Mouse (Mus musculus): ENCODE results near the gene Tmem151a. TPM values are rescaled to one million over a fixed set of nuclear protein-coding genes. Genes with fewer than 3 reads are reported as not detected.
"Not testable (repeated sequence)": the region's sequence is repeated elsewhere in the genome, so short reads cannot be mapped to it uniquely, and the experiment has no call there.

Gene Tmem151a
- total RNA-seq, 2 experiments from 2014 or later = 0.23 to 0.27 TPM

DNA sequence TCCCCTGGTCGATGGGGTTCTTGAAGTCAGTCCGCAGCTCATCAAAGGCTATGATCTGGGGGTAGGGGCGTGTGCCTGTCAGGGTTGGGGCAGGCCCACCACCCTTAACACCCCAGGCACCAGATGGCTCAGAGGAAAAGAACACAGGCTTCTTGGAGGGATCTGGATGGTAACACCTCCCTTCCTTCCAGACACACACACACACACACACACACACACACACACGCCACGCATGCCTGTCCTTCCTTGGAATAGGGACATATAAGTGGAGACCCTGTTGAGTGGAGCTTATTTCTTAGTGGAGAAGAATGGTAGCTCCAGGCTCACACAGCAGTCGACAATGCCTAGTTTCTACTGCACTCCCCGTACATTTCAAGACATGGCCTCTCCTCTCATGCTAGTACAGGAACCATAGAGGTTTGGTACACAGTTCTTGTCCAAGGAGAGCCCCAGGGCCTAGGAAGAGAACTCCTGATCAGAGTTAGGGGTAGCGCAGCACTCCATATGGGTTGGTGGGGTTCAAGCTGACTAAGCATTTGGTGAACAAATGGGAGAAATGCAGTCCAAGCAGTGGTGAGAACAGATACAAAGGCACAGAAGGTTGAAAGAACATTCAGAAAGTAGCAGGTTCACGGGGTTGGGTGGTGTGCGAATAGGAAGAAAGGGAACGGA is 9.6 kb upstream of the Tmem151a start:
- DNase-seq = no peak

DNA sequence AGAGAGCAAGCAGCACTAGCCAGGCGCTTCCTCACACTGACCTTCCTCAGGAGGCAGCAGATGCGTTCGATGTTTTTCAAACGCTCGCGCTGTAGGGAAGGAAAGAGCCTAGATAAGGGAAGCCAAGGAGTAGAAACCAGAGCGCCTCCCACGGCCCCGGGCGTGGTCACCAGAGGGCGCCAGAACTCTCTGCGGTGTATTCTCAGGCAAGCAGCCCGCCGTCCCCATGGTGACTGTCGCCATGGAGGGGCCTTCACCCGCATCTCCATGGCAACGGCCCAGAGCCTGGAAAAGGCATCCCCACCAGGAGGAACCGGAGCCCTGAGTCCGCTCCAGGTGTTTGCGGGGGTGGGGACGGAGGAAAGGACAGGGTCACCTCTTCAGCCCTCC is 8.9 kb upstream of the Tmem151a start:
- DNase-seq = peak; percentile 94

DNA sequence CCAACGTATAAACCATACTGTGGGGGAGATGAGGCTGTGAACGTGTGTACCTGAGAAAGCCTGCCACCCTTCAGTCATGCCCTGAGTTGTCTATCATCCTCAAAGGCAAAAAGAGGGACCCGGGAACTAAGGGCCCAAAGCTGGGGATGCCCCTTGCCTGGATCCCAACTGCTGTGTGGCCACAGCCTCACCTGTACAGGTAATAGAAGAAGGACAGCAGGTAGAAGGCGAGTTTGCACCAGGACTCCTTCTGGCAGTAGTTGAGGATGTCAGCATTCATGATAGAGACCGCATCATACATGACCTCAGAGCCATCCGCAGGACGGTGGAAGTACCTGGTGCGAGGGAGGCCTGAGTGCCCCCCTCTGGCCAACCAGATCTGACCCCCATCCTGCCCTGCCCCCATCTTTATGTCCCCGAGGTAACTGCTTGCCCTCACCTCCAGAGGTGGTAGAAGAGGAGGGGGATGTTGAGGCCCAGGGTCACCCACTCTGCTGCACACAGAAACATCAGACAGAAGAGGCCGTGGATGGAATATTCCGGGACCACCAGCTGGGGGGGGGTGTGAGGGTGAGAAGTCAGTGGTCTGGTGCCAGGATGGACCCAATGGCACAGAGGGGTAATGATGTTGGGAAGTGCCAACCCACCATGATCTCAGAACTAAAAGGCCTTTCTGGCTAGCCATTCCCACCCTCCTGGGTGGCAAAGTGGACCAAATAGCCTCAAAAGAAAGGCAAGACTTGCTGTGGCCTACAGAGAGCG is 8.3 kb upstream of the Tmem151a start:
- no peak for DNase-seq

DNA sequence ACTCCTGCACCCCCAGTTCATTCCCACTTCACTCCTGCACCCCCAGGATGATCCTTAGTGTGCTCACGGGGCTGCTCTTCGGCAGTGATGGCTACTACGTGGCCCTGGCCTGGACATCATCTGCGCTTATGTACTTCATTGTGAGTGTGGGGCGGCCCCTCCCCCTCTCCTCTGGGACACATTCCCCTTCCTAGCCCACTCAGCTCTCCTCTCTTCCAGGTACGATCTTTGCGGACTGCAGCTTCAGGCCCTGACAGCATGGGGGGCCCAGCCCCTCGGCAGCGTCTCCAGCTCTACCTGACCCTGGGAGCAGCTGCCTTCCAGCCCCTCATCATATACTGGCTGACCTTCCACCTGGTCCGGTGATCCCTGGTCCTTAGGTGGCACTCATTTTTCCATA is 6.8 kb upstream of the Tmem151a start:
- no peak for DNase-seq

- DNase-seq = no peak
These were observed 4.0 kb upstream of the Tmem151a start for GRCm38 (mm10) chr19:5089324-5089723.

- peak; percentile 94 for DNase-seq
These were observed 2.8 kb upstream of the Tmem151a start, which contains the start of gene Yif1a for GRCm38 (mm10) chr19:5087884-5088728. TSS of gene Yif1a (plus strand) at chr19:5088538.

DNA sequence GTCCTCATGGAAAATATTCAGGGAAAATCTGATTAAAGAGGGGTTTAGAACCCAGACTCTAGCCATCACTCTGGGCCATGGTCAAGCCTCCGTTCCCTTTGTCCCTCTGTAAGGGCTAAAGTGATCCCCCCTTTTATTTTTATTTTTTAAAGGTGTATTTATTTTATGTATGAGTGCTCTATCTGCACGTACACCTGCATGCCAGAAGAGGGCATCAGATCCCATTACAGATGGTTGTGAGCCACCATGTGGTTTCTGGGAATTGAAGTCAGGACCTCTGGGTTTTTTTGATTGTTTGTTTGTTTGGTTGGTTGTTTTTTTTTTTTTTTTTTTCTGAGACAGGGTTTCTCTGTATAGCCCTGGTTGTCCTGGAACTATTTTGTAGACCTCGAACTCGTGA is 1.2 kb upstream of the Tmem151a start:
- not testable (repeated sequence) for DNase-seq

- DNase-seq = no peak
These were observed 542 bp downstream of the Tmem151a start for GRCm38 (mm10) chr19:5084834-5085144.

- DNase-seq = no peak
These were observed 1.1 kb downstream of the Tmem151a start for GRCm38 (mm10) chr19:5083961-5084833.

- DNase-seq = no peak
These were observed 2.7 kb downstream of the Tmem151a start for GRCm38 (mm10) chr19:5082596-5082995.

DNA sequence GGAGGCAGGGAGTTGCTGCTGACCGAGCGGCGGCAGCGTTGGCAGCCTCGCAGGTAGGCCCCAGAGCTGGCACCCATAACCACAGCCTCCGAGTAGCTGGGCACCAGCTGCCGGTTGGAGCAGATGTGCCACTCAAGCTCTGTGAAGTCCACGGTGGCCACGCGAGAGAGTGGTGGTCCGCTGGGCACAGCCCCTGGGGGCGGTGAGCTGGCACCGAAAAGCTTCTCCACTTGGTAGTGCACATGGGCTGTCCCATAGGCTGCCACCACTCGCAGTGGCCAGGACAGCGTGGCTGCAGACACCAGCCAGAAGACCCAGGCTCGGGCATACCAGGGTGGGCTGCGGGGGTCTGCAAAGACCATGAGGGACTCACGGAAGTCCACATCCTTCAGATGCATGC is 3.3 kb downstream of the Tmem151a start:
- no peak for DNase-seq

- no peak for DNase-seq
These were observed 6.1 kb downstream of the Tmem151a start for GRCm38 (mm10) chr19:5079279-5079678.

DNA sequence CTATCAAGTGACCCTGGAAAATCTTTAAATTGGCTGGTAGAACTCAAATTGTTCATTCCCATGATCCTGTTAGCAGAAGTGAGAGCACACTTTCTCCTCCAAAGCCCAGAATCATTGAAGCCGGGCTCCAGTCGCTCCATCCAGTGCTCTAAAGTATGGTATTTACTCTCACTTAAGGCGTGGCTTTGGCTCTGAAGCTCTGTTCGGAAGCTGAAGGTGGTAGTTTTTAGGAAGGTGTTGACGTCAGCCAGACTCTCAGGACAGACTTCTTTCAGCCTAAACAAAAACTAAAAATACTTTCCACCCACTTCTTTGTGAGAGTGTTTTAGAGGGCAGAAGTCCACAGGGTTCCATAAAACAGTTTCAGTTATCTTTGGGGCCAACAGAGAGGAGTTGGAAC is 11.8 kb downstream of the Tmem151a start:
- DNase-seq = no peak

- peak; percentile 68 for DNase-seq
These were observed 12.3 kb downstream of the Tmem151a start for GRCm38 (mm10) chr19:5073028-5073427.

GRCm38 (mm10) chr19:5072389-5073019 is 12.8 kb downstream of the Tmem151a start:
- no peak for DNase-seq

DNA sequence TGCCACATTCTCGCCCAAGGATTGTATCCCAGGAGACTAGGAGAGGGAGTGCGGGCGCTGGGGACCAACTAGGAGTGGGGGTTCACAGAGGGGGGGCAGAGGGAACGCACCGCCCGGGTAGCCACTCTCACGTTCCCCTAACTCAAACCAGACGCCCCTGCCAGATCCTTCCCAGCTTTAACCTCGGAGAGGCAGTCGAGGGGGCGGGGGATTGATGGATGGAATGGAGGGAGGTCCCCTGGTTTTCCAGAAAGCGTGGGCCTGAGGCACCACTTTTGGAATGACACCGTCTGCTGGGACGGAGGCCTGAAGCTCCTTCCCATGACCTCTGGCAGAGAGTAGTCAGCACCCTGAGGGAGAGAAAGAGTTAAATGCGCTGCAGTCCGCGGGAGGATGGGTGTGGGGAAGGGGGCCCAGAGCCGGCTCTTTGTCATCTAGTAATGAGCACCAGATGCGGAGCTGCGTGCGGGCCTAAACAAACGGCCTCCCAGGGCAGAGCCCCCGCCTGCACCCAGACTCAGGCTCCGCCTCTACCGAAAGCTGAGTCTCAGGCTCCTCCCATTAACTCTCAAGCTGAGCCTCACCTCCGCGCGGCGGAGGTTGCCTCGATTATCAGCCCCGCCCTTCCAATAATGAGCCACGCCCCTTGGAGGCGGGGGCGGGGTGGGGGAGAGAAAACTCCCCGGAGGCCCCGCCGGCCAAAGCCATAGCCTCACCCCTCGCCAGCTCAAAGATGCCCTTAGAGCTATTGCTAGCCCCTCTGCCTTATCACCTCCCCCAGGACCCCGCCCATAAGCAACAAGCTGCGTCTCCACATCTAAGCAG is 13.6 kb downstream of the Tmem151a start:
- peak; percentile 56 for DNase-seq

GRCm38 (mm10) chr19:5071077-5071476 is 14.3 kb downstream of the Tmem151a start:
- DNase-seq = no peak

- no peak for DNase-seq
These were observed 15.4 kb downstream of the Tmem151a start for GRCm38 (mm10) chr19:5069978-5070377.

DNA sequence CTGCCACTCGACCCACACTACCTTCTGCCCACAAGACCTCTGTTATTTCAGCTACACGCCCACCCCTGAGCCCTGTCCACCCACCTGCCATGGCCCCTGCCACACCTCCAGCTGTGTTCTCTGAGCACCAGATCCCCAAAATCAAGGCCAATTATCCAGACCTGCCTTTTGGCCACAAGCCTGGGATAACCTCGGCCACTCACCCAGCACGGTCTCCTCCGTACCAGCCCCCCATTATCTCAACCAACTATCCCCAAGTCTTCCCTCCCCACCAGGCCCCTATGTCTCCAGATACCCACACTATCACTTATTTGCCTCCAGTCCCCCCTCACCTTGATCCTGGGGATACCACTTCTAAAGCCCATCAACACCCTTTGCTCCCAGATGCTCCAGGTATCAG is 15.8 kb downstream of the Tmem151a start:
- DNase-seq = no peak

DNA sequence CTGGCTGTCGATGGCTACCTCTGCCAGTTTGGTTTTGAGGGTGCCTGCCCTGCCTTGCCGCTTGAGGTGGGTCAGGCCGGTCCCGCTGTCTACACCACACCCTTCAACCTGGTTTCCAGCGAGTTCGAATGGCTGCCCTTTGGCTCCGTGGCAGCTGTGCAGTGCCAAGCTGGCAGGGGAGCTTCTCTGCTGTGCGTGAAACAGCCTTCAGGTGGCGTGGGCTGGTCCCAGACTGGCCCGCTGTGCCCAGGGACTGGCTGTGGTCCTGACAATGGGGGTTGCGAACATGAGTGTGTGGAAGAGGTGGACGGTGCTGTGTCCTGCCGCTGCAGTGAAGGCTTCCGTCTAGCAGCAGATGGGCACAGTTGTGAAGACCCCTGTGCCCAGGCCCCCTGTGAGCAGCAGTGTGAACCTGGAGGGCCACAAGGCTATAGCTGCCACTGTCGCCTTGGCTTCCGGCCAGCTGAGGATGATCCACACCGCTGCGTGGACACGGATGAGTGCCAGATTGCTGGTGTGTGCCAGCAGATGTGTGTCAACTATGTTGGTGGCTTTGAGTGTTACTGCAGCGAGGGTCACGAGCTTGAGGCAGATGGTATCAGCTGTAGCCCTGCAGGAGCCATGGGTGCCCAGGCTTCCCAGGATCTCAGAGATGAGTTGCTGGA is 16.6 kb downstream of the Tmem151a start:
- peak; percentile 32 for DNase-seq
